Mouse (Mus musculus) hematopoietic stem cell, adult 5-6 weeks (primary cell): ENCODE measurements around the gene Senp2. TPM values are rescaled to one million over a fixed set of nuclear protein-coding genes. Genes with fewer than 3 reads are reported as not detected.
A peak's percentile ranks its signal among the peaks of the same experiment; 100 is the strongest.
"Not testable (repeated sequence)": the region's sequence is repeated elsewhere in the genome, so short reads cannot be mapped to it uniquely, and the experiment has no call there.

ENCODE experiments used
- ATAC-seq, 2 experiments: fragments of 125-278 bp in 1 of 2; replicated peaks in 1 of 2; 2 replicates each; pipeline ENCODE4 v1.8.0; 2016 to 2017; ENCODE audit warnings: inconsistent platforms in 2 of 2, mild to moderate bottlenecking in 2 of 2, moderate number of reproducible peaks in 2 of 2, low read depth in 1 of 2, moderate TSS enrichment in 1 of 2; ENCODE audit not compliant: low FRiP score in 2 of 2, poor library complexity in 2 of 2, severe bottlenecking in 2 of 2, insufficient read depth in 1 of 2, low TSS enrichment in 1 of 2
- total RNA-seq: library from RNA; stranded (forward); fragments of 172-1452, 232-1000 nt; gene quantifications from 2 replicates; pipeline ENCODE4 v1.2.3, GENCODE M21; 2017

Gene Senp2
- total RNA-seq, result 46.2 and 56.0 TPM in 2 replicates

GRCm38 (mm10) chr16:22009099-22009584 lies at the start of gene Senp2:
Gene Senp2, plus strand, starts transcription at chr16:22009484.
- peak; percentile 99 for ATAC-seq

- ATAC-seq, result no peak
Observed at GRCm38 (mm10) chr16:21965576-21965975, 43.7 kb upstream of the Senp2 start.

GRCm38 (mm10) chr16:21969874-21970273 lies 39.4 kb upstream of the Senp2 start:
- ATAC-seq, result no peak

- no peak for ATAC-seq
Observed at GRCm38 (mm10) chr16:21970536-21970935, 38.7 kb upstream of the Senp2 start.

- ATAC-seq, result no peak
Observed at GRCm38 (mm10) chr16:21971446-21971845, 37.8 kb upstream of the Senp2 start.

GRCm38 (mm10) chr16:21976203-21976602 lies 33.1 kb upstream of the Senp2 start:
- ATAC-seq, result no peak

GRCm38 (mm10) chr16:21977347-21977746 lies 31.9 kb upstream of the Senp2 start:
- no peak for ATAC-seq

- no peak for ATAC-seq
Observed at GRCm38 (mm10) chr16:21983146-21983545, 26.1 kb upstream of the Senp2 start.

GRCm38 (mm10) chr16:21983581-21983980 lies 25.7 kb upstream of the Senp2 start:
- ATAC-seq, result no peak

- no peak for ATAC-seq
Observed at GRCm38 (mm10) chr16:21984091-21984490, 25.2 kb upstream of the Senp2 start.

GRCm38 (mm10) chr16:21986191-21986590 lies 23.1 kb upstream of the Senp2 start:
- no peak for ATAC-seq

- no peak for ATAC-seq
Observed at GRCm38 (mm10) chr16:21987956-21988355, 21.3 kb upstream of the Senp2 start.

GRCm38 (mm10) chr16:21990893-21991292 lies 18.4 kb upstream of the Senp2 start:
- ATAC-seq, result not testable (repeated sequence)

- no peak for ATAC-seq
Observed at GRCm38 (mm10) chr16:21991774-21992173, 17.5 kb upstream of the Senp2 start.

- ATAC-seq, result no peak
Observed at GRCm38 (mm10) chr16:21995304-21995703, 14.0 kb upstream of the Senp2 start, which contains the start of gene Liph. Gene Liph, minus strand, starts transcription at chr16:21995663.

- peak in 1 of 2 experiments; percentile 52; a peak in 2 of 4 replicates for ATAC-seq
Observed at GRCm38 (mm10) chr16:21996402-21996801, 12.9 kb upstream of the Senp2 start.

- peak in 1 of 2 experiments; percentile 33; a peak in 1 of 4 replicates for ATAC-seq
Observed at GRCm38 (mm10) chr16:21996881-21997641, 12.2 kb upstream of the Senp2 start.

GRCm38 (mm10) chr16:21998061-21998460 lies 11.2 kb upstream of the Senp2 start:
- peak in 1 of 2 experiments; percentile 32; a peak in 1 of 4 replicates for ATAC-seq
